Mouse (Mus musculus) lung, postnatal 36 days (tissue): ENCODE measurements around the gene Nr1h4.

Experiments used
- DNase-seq: peaks from one replicate; pipeline ENCODE4 v3.0.0; 2022; ENCODE audit warnings: mixed read lengths

Gene Nr1h4

DNA sequence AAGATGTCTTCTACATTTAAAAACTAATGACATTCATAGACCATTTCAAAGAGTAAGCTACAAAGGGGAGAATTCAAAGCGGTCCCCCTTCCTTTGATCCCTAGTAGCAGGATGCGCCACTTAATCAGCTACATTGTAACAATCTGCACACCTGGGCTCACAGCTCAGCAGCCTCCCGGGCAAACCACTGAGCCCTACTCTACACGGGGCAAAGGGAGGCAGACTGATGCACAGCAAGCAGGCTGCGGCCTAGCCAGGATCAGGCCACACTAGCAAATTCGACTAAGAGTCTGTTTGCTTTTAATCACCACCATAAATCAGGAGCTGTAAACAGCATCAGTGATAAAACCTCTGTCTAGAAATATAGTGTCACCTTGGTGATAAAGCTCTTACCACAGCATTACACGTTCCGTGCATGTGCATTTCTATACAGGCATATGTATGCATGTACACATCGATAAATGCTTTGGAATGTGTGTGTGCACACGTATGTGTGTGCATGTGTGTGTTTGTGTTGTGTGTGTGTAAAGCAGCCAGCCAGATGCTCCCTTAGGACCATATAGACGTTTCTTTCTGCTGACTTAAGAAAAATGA, 108.5 kb downstream of the Nr1h4 start:
- DNase-seq = no peak

DNA sequence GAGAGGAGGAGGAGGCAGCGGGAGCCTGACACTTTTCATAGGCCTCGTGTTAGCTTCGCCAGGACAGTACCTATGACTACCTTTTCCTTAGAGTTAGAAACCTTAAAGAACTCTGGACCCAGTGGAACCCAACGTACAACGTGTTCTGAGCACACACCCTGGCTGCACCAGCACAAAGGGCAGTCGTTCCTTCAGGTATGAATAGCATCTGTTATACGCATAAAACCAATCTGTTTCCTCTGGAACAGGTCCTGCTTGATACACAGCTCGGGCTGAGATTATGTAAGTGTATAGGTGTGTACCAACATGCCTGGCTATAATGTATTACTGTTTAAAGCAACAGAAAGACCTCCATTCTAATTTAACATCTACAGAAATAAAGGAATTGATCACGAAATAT, 109.2 kb downstream of the Nr1h4 start:
- DNase-seq = no peak

DNA sequence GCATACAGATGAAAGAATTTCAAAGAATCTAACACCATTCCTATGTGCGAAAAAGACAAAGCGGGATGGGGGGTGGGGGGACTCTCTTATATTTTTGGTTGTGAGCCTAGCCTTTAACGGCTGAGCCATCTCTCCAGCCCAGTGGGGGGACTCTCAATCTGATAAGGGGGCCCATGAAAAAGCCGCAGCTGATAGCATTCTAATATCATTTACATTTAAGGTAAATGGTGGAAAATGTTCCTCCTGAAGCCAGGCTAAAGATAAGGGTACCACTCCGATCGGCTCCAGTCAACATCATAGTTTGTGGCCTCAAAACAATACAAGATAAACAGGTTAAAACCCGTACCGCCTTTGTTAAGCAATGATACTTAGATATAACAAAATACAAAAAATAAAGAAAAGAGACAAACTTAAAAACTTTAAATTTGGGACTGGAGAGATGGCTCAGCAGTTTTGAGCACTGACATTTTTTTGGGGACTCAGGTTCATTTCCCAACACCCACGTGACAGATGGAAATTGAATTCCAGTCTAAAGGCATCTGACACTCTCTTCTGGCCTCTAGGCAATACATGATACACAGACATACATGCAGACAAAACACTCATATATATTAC, 110.1 kb downstream of the Nr1h4 start:
- DNase-seq = no peak

DNA sequence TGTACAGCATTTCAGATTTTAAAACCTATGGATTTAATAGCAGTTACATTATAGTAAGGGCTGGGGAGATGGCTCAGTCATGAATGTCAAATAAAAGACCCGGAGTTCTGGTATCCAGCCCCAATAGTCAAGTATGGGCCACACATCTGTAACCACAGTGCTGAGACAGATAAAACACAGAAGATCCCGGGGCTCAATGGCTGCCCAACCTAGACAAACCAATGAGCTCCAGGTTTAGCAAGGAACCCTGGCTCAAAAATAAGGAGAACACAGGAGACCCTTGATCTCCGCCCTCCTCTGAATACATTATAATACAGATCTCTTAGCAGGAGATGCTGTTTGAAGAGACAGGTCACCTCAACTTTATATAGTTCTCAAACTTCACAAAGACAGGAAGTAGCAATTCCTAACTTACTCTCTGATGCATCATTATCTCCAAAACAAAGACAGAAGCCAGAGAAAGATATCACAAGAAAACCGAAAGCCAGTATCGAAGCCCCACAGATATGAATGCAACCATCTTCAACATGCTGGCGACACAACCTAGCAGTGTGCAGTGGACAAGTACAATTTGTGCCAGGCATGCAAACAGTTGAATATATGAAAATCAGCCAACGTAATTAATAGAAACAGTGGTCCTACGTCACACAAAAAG, 110.8 kb downstream of the Nr1h4 start:
- no peak for DNase-seq

DNA sequence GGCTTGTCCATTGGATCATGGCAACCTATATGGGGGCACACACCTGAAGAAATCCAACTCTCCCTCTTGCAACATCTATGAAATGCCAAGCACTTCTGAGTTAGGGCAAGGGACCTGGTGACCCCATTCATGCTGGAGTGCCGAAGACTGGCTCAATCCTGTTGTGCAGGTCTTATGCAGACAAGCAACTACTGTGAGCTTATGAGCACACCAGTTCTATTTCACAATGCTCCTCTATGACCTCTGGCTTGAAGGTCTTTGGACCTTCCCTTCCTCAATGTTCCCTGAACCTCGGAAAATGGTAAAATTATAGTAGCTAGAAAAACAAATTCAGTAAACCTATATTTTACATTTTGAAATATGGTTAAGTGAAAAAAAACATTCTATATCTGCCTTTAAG, 115.4 kb downstream of the Nr1h4 start:
- DNase-seq = no peak

DNA sequence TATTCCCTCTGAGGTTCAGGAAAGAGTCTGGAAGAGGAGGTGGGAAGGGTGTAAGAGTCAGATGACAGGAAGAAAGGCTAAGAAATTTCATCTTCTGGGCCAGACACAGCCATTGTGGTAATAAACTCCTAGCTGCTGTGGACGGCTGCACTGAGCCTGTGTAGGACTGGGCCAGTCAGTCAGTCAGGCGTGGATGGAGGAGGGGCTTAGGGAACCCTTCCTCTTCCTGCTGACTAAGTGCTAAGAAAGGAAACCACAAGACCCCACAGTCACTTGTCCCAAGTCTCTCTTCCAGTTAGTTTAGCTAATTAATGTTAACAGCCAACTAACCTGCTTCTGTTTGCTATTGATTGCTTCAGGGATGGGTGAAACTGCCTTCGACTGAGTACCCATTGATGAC, 117.9 kb downstream of the Nr1h4 start:
- DNase-seq = no peak

DNA sequence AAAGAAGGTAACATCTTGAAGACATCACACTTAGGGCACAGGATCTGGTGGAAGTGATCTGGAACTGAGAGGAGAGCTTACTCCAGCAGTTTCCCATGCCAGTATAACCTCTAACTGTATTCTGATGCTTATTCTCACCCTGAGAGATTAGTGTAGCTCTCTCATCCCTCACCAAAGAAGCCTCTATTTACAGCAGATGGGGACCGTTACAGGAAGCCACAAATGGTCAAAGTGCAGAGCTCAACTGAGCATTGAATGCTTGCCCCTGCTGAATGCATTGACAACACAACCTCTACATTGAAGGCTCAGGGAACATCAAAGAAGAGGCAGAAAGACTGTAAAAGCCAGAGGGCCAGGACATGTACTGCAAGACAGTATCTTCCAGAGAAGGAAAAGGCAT, 125.8 kb downstream of the Nr1h4 start:
- DNase-seq = no peak

DNA sequence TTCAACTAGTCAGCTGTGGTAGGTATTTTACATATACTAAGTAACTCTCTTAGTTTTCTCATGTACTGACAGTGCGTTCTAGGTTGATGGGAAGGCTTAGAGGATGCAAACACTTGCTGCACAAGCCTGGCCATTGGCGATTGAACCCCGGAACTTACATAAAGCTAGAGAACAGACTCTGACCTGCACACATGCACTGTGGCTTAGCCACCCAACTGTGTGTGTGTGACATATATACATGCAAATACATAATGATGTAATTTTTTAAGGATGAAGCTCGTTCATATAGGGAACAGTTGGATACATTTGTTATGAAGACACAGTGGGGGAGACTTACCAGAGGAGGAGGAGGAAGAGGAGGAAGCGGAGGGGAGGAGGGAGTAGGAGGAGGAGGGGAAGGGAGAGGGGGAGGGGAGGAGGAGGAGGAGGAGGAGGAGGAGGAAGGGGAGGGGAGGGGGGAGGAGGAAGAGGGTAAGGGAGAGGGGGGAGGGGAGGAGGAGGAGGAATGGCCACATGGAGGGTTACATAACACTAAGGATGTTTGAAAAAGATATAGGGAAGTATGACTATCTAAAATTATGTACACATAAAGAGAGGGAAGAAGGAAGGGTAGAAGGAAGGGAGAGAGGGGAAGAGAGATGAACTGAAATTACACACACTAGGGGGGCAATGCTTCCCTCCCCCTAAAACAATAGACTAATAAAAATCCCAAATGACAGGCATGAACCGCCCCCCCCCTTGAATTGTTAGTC, 126.5 kb downstream of the Nr1h4 start:
- no peak for DNase-seq

DNA sequence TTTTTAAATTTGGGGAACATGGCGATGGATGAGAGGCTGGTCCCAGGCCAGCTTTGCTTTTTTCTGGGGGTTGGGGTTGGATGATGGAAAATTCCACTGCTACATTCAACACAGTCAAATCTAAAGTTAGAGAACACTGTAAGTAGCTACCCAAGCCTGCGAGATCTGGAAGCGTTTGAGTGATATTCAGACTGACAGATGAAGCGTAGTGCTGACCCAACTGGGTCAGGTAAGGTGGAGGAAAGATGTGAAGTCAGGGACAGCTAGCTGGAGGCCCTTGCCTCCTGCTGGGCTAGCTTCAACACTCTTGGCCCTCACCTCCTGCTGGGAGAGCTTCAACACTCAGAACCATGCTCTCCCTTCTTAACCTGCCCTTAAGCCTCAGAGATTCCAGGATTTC, 128.4 kb downstream of the Nr1h4 start:
- DNase-seq = no peak
